Mouse (Mus musculus): ENCODE measurements at regions not wholly inside any gene's neighbourhood (a gene's known extent, or its start where the extent isn't known, plus 50 kb on each side); places are given as distances from the start of the nearest gene placed in this dataset.
"Not testable (repeated sequence)": the region's sequence is repeated elsewhere in the genome, so short reads cannot be mapped to it uniquely, and the experiment has no call there.

- peak in 1 of 2 experiments; percentile 4 for DNase-seq
Measured at GRCm38 (mm10) chr5:101496924-101497697, 167.7 kb downstream of the Nkx6-1 start.

GRCm38 (mm10) chr5:101496161-101496560 is 168.6 kb downstream of the Nkx6-1 start:
- DNase-seq: no peak

- no peak for DNase-seq
Measured at GRCm38 (mm10) chr5:101445792-101446191, 219.0 kb downstream of the Nkx6-1 start.

- DNase-seq: peak in 1 of 2 experiments; percentile 55
Measured at GRCm38 (mm10) chr5:101441782-101442181, 223.0 kb downstream of the Nkx6-1 start.

- DNase-seq: no peak
Measured at GRCm38 (mm10) chr5:101437666-101438299, 227.0 kb downstream of the Nkx6-1 start.

GRCm38 (mm10) chr5:101426067-101426771 is 238.6 kb downstream of the Nkx6-1 start:
- DNase-seq: peak; percentile 58 to 72

GRCm38 (mm10) chr5:101384316-101384715 is 280.5 kb downstream of the Nkx6-1 start:
- DNase-seq: peak; percentile 48 to 66

- no peak for DNase-seq
Measured at GRCm38 (mm10) chr5:101381361-101381760, 283.4 kb downstream of the Nkx6-1 start.

- no peak for DNase-seq
Measured at GRCm38 (mm10) chr5:101376657-101377056, 288.1 kb downstream of the Nkx6-1 start.

GRCm38 (mm10) chr5:101374129-101374528 is 290.7 kb downstream of the Nkx6-1 start:
- no peak for DNase-seq

- DNase-seq: no peak
Measured at GRCm38 (mm10) chr5:101372204-101372603, 292.6 kb downstream of the Nkx6-1 start.

- DNase-seq: peak; percentile 81 to 86
Measured at GRCm38 (mm10) chr5:101365364-101365763, 299.4 kb downstream of the Nkx6-1 start.

GRCm38 (mm10) chr5:101359986-101360385 is 304.8 kb downstream of the Nkx6-1 start:
- DNase-seq: no peak

- DNase-seq: no peak
Measured at GRCm38 (mm10) chr5:101345406-101345805, 319.4 kb downstream of the Nkx6-1 start.

- not testable (repeated sequence) for DNase-seq
Measured at GRCm38 (mm10) chr5:101336361-101336760, 328.4 kb downstream of the Nkx6-1 start.

GRCm38 (mm10) chr5:101331825-101332224 is 333.0 kb downstream of the Nkx6-1 start:
- no peak for DNase-seq

GRCm38 (mm10) chr5:101326122-101326521 is 338.7 kb downstream of the Nkx6-1 start:
- no peak for DNase-seq

GRCm38 (mm10) chr5:101323041-101323950 is 341.5 kb downstream of the Nkx6-1 start:
- no peak for DNase-seq

GRCm38 (mm10) chr5:101299986-101300385 is 364.8 kb downstream of the Nkx6-1 start:
- DNase-seq: no peak

- DNase-seq: peak; percentile 73
Measured at GRCm38 (mm10) chr5:101298411-101298810, 366.4 kb downstream of the Nkx6-1 start.

- no peak for DNase-seq
Measured at GRCm38 (mm10) chr5:101297511-101298102, 367.2 kb downstream of the Nkx6-1 start.

GRCm38 (mm10) chr5:101295941-101296340 is 368.9 kb downstream of the Nkx6-1 start:
- DNase-seq: peak; percentile 92 to 95
